Mouse (Mus musculus) cortical plate, adult 2 months (tissue): ENCODE data around the gene Fgf22. TPM values are rescaled to one million over a fixed set of nuclear protein-coding genes. Genes with fewer than 3 reads are reported as not detected.

Experiments used
- H3K27ac ChIP-seq: fragments of 200-500 bp; 2 replicates; pipeline ENCODE4 v1.5.1; 2012; ENCODE audit warnings: low read length, control low read depth, inconsistent platforms; ENCODE audit not compliant: insufficient read depth
- H3K4me1 ChIP-seq: fragments of 200-500 bp; 2 replicates; pipeline ENCODE4 v1.6.1; 2011; ENCODE audit warnings: low read length; ENCODE audit not compliant: control insufficient read depth, insufficient read depth
- H3K4me3 ChIP-seq: fragments of 200-500 bp; 2 replicates; pipeline ENCODE4 v1.5.1; 2011; ENCODE audit warnings: mild to moderate bottlenecking, low read length, control low read depth; ENCODE audit not compliant: insufficient read depth
- CTCF ChIP-seq: fragments of 200-500 bp; IDR thresholded peaks from 2 replicates; pipeline ENCODE4 v1.5.1; 2011; ENCODE audit warnings: mild to moderate bottlenecking, control low read depth, low read length; ENCODE audit not compliant: insufficient read depth; ENCODE audit errors: extremely low read depth
- POLR2A ChIP-seq: fragments of 200-500 bp; IDR thresholded peaks from 2 replicates; pipeline ENCODE4 v1.6.1; 2011; ENCODE audit warnings: mild to moderate bottlenecking, low read length, control low read depth; ENCODE audit not compliant: insufficient read depth; ENCODE audit errors: extremely low read depth
- polyA plus RNA-seq: library from polyadenylated mRNA; depleted of rRNA; stranded (reverse); fragments of >200 nt; gene quantifications from 2 replicates; pipeline ENCODE4 v1.2.3, GENCODE M21; 2012; rRNA removed

Gene Fgf22
- 6.5 and 9.7 TPM in 2 replicates for polyA plus RNA-seq

DNA sequence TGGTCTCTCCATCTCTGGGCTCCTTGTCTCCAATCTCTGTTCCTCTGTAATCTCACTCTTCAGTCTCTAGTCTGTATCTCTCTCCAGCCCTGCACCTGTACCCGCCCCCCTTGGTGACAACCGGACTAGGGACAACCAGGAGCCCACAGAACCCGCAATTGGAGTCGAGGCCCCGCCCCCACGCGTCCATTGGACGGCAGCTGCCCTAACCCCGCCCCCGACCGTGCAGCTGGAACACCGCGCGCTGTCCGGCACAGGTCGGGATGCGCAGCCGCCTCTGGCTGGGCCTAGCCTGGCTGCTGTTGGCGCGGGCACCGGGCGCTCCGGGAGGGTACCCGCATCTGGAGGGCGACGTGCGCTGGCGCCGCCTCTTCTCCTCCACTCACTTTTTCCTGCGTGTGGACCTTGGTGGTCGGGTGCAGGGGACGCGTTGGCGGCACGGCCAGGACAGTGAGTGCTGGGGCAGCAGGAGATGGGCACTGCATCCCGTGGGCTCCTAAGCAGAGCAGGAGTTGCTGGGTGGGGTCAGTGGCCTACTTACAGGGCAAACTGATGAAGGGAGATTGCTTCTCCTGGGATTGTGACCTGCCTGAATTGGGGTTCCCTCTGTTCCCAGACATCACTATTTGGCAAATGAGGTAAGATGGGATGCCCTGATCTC is at the start of gene Fgf22:
TSS of gene Fgf22 (plus strand) at position 221 of the 661 bp plus-strand sequence.
- TF ChIP-seq CTCF (no peak), POLR2A (no peak)
- peak within 1 kb of the TSS; percentile 45 for H3K4me3 ChIP-seq
- no peak within 1 kb of the TSS for H3K27ac ChIP-seq
- no peaks in the 10 kb centered on the region for H3K4me1 ChIP-seq

DNA sequence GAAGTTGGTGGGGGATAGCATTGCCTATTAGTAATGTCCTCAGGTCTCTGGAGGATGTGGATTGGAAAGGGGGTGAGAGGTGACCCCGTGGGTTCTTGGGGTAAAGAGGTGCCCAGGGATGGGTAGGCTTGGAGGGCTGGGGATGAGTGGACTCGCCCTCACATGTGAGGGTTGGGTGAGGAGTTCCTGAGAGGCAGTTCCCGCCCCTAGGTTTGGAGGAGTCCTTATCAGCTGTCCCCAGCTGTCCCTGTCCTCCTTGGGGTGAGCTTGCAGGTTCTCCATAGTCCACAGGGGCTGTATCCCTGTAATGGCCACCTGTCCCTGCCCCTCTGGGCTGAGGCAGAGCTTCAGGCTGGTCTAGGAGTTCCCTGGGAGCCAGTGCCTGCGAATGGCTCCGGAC is 48.9 kb upstream of the Fgf22 start:
- Histone ChIP-seq H3K4me1 (peaks cover 8% of the 10 kb centered on the region), H3K4me3 (peak overlapping the region; percentile 83), H3K27ac (peak overlapping the region; percentile 90)
- TF ChIP-seq CTCF (no peak), POLR2A (no peak)

DNA sequence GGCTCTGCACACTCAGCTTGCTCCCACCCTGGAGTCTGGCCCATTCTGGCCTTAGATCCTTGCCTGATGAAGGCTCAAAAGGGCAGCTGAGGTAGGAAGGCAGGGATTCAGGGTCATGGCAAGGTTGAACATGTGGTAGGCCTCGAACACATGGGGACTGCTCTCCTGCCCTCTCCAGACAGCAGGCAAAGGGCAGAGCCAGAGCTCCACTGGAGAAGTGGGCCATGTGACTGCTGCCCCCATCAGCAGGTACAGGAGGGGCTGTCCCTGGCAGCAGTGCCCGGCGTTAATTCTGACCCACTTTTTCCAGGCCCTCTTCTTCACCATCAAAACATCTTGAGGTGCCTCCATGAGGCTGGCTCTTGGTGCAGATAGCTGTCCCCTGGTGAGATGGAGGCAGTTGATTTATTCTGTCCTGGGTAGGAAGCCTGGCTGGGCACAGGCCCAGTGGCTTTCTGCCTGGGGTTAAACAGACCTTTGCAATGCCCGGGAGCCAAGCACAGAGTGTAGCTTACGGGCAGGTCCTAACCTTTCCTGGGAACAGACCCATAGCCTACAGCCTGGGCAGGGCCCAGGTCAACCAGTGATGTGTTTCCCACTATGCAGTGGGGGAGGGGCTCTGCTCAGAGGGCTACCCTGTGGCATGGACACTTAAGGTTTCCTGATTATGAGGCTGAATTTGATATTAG is 48.3 kb upstream of the Fgf22 start:
- Histone ChIP-seq H3K4me1 (peaks cover 8% of the 10 kb centered on the region), H3K27ac (peak overlapping the region; percentile 90), H3K4me3 (peak overlapping the region; percentile 83)
- TF ChIP-seq CTCF (no peak), POLR2A (no peak)

DNA sequence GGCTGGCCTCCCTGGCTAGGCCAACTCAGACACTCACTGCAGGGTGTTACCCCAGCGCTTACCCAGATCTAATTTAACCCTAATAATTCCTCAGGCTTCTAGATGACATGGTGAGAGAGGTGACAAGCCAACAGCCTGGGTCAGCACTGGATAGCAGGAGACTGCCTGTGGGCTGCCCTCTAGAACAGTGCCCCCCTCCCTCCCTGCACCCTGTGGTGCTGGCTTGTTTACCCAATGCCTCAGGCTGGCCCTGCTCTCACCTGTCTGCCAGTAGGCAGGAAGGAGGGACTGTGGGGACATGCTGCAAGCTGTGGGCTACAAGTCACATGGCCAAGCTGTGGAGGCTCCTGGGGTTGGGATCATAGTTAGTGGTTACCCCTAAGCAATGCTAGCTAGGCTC is 47.7 kb upstream of the Fgf22 start:
- no peak overlapping the region for H3K27ac ChIP-seq
- no peak for TF ChIP-seq POLR2A
- TF ChIP-seq CTCF, result no peak
- H3K4me3 ChIP-seq, result peak overlapping the region; percentile 83
- H3K4me1 ChIP-seq, result peaks cover 8% of the 10 kb centered on the region

DNA sequence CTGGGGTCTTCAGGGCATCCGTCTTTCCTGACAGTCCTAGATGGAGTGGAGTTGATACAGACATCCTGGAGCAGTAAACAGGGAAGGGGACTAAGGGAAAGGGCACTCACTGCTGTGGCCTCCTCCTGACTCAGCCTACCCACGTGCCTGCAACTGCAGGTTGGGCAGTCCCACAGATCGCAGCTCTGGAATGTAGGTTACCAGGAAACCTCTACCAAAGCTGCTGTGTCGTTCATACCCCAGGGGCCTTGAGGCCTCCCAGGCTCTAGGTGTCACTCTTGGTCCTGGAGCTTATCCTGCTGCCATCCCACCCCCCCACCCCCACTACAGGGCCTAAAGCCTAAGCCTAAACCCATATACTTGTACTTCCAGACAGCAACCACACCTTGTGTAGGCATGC is 47.1 kb upstream of the Fgf22 start:
- TF ChIP-seq CTCF, result no peak
- no peak for TF ChIP-seq POLR2A

DNA sequence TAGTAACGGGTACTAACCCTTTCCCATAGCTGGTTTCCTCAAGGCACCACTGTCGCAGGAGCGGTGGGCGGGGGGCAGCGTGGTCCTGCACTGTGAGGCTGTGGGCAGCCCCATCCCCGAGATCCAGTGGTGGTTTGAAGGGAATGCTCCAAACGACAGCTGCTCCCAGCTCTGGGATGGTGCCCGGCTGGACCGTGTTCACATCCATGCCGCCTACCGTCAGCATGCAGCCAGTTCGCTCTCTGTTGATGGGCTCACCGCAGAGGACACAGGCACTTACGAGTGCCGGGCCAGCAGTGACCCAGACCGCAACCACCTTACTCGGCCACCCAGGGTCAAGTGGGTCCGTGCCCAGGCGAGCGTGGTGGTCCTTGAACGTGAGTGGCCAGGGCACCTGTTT is 46.2 kb upstream of the Fgf22 start:
- no peak for TF ChIP-seq POLR2A
- TF ChIP-seq CTCF, result no peak
- 0 out of 2 replicates have a peak overlapping the region, but pooled peaks have one; percentile 5 for H3K4me3 ChIP-seq
- H3K27ac ChIP-seq, result no peak overlapping the region
- peaks cover 8% of the 10 kb centered on the region for H3K4me1 ChIP-seq

More for the DNA sequence above, 47.1 kb upstream of the Fgf22 start:
- Histone ChIP-seq H3K4me1 (peaks cover 8% of the 10 kb centered on the region), H3K27ac (0 out of 2 replicates have a peak overlapping the region, but pooled peaks have one; percentile 30), H3K4me3 (peak overlapping the region; percentile 83; the same call in 1 of the 2 replicates)

DNA sequence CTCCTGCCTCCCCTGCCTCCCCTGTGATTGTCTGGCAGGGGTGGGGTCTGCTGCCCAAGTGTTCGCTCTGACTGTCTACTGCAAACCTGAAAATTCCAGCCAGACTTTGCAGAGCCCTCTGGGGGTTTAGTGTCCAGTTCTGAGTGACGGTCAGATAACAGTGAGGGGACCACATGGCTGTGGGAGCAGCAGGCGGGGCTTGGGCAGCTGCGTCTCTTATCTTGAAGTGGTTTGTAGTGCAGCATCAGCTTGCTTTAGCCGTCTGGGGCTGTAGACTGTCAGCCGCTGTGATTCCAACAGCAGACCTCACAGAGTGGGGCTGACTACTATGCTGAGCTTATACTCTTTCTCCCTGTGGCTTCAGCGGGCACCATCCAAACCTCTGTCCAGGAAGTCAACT is 45.6 kb upstream of the Fgf22 start:
- Histone ChIP-seq H3K4me1 (peaks cover 8% of the 10 kb centered on the region), H3K4me3 (0 out of 2 replicates have a peak overlapping the region, but pooled peaks have one; percentile 9), H3K27ac (no peak overlapping the region)
- TF ChIP-seq POLR2A, result no peak
- no peak for TF ChIP-seq CTCF

DNA sequence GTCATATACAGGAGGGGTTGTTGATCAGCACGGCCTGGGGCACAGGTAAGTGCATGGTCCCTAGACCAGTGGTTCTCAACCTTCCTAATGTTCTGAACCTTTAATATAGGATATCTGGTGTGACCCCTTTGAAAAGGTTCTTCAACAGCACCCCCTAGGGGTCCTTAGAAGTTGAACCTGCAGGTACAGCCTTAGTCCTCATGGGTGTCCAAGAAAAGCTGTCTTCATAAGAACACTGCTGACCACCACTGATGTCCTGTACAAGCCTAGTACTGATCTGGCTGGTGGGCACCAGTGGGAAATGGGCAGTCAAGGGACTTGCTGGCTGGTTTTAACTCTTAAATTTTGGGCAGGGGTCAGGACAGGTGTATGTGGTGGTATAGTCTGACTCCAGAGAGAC is 42.8 kb upstream of the Fgf22 start:
- TF ChIP-seq CTCF (peak; percentile 19; the same call in 1 of the 2 replicates), POLR2A (no peak)
- Histone ChIP-seq H3K4me1 (0 out of 2 replicates have a peak, but pooled peaks cover 1% of the 10 kb centered on the region), H3K27ac (no peak overlapping the region), H3K4me3 (no peak overlapping the region)

DNA sequence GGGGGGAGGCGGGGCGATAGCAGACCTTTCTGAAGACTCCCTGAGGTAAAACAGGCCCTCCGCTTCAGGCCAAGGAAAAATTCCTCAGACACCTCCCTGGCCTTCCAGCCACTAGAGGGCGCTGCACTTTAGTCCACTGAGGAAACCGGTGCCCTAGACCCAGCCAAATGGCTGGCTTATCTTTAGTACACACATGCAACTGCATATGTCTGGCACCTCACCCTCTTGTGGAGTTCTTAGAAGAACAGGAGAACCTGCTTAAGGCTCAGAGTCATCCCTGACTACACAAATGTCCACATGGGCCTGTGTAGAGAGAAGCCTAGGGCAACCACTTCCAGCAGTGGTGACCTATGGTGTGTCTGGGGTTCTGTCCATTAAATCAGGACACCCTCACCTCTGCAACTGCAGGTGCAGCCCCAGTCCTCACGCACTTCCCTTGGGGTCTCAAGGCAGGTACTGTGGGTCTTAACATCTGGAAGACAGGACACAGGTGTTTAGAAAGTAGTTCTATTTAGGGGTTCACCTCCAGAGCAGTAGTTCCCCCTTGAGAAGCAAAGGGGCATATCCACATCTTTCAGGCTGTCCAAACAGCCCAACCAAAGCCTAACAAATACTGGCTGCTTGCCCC is 42.3 kb upstream of the Fgf22 start:
- Histone ChIP-seq H3K4me3 (no peak overlapping the region), H3K27ac (peak overlapping the region; percentile 2; the same call in 1 of the 2 replicates), H3K4me1 (0 out of 2 replicates have a peak, but pooled peaks cover 1% of the 10 kb centered on the region)
- TF ChIP-seq CTCF, result peak; percentile 79
- no peak for TF ChIP-seq POLR2A

DNA sequence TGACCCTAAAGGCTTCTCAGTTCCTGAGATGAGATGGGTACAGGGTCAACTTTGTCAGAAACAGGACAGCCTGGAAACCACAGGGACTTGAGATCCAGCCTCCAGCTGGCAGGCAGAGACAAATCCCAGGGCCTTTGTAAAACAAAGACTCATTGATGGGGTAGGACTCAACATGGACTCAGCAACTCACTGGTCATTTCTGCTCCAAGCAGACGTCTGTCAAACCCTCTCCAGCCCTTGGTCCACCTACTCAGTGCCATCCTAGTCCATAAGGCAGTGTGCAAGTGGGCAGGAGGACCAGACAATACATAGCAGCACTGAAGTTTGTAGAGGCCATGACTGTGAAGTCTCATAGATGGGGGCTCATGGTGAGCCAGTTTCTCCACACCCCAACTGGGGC is 41.7 kb upstream of the Fgf22 start:
- H3K4me1 ChIP-seq, result peaks cover under 1% of the 10 kb centered on the region; the same call in 1 of the 2 replicates
- TF ChIP-seq CTCF (no peak), POLR2A (no peak)
- no peak overlapping the region for H3K27ac ChIP-seq
- no peak overlapping the region for H3K4me3 ChIP-seq
